Mouse (Mus musculus) heart, embryonic 15.5 days (tissue): ENCODE results near the gene Prpf31. TPM values are rescaled to one million over a fixed set of nuclear protein-coding genes. Genes with fewer than 3 reads are reported as not detected.
"Not testable (repeated sequence)": the region's sequence is repeated elsewhere in the genome, so short reads cannot be mapped to it uniquely, and the experiment has no call there.

Experiments
- ATAC-seq: fragments of 200-750 bp; cut with Nextera tagmentation; replicated peaks from 2 replicates; pipeline ENCODE4 v1.8.0; 2017; ENCODE audit warnings: low read depth, moderate TSS enrichment; ENCODE audit not compliant: insufficient number of reproducible peaks, insufficient read depth, low FRiP score
- H3K27ac ChIP-seq: fragments of 300-500 bp; sonication (generic); 2 replicates; pipeline ENCODE4 v1.5.1; 2015; ENCODE audit warnings: mild to moderate bottlenecking, inconsistent platforms
- H3K27me3 ChIP-seq: fragments of 300-500 bp; sonication (generic); 2 replicates; pipeline ENCODE4 v1.6.1; 2015; ENCODE audit warnings: inconsistent platforms
- H3K36me3 ChIP-seq: fragments of 300-500 bp; sonication (generic); 2 replicates; pipeline ENCODE4 v1.6.1; 2015; ENCODE audit warnings: mild to moderate bottlenecking, inconsistent platforms
- H3K4me1 ChIP-seq: fragments of 300-500 bp; sonication (generic); replicated peaks from 2 replicates; pipeline ENCODE4 v1.6.1; 2015; ENCODE audit warnings: inconsistent platforms
- H3K4me2 ChIP-seq: fragments of 300-500 bp; sonication (generic); 2 replicates; pipeline ENCODE4 v1.6.1; 2015; ENCODE audit warnings: inconsistent platforms, mild to moderate bottlenecking, moderate library complexity
- H3K4me3 ChIP-seq: fragments of 300-500 bp; sonication (generic); 2 replicates; pipeline ENCODE4 v1.5.1; 2015; ENCODE audit warnings: mild to moderate bottlenecking, inconsistent platforms
- H3K9ac ChIP-seq: fragments of 300-500 bp; sonication (generic); 2 replicates; pipeline ENCODE4 v1.6.1; 2015; ENCODE audit warnings: mild to moderate bottlenecking, inconsistent platforms
- H3K9me3 ChIP-seq: fragments of 300-500 bp; sonication (generic); replicated peaks from 2 replicates; pipeline ENCODE4 v1.6.1; 2016; ENCODE audit warnings: inconsistent platforms
- WGBS: fragments of 180-500 bp; shearing (Covaris S2); methylation state at CpG from one replicate; pipeline ENCODE4 v1.1.7; 2015; ENCODE audit warnings: mixed read lengths; 5-methylcytosine and 5-hydroxymethylcytosine counted together
- polyA plus RNA-seq: library from polyadenylated mRNA; unstranded; fragments of >200 nt; fragmentation: Nextera tagmentation; extraction: Ambion mirVana; gene quantifications from 2 replicates; pipeline ENCODE4 v1.2.1, GENCODE M21; 2015

Prpf31 gene
- 50.2 and 64.3 TPM in 2 replicates for polyA plus RNA-seq

- WGBS: under 1% methylated on average over 47 of the region's 47 CpGs
Observed at GRCm38 (mm10) chr7:3629543-3630477, at the start of gene Prpf31, which contains the start of gene Tfpt. Prpf31 (plus strand) TSS chr7:3629985. Tfpt (minus strand) TSS chr7:3629929.

GRCm38 (mm10) chr7:3580029-3580428, 49.8 kb upstream of the Prpf31 start:
- Histone ChIP-seq H3K4me1 (no peaks in the 10 kb centered on the region), H3K4me3 (no peak overlapping the region), H3K9ac (no peak overlapping the region), H3K27me3 (no peaks in the 10 kb centered on the region), H3K4me2 (no peak overlapping the region), H3K36me3 (no peaks in the 10 kb centered on the region), H3K9me3 (no peaks in the 10 kb centered on the region), H3K27ac (no peak overlapping the region)
- ATAC-seq: no peak
- WGBS: 53% methylated on average over 2 of the region's 2 CpGs

More at GRCm38 (mm10) chr7:3629543-3630477, at the start of gene Prpf31, which contains the start of gene Tfpt:
- Histone ChIP-seq H3K9me3 (no peaks in the 10 kb centered on the region), H3K27me3 (no peaks in the 10 kb centered on the region), H3K4me1 (peaks cover 21% of the 10 kb centered on the region), H3K4me3 (peak within 1 kb of the TSS; percentile 61), H3K4me2 (peak within 1 kb of the TSS; percentile 77), H3K27ac (peak within 1 kb of the TSS; percentile 82), H3K9ac (peak within 1 kb of the TSS; percentile 53), H3K36me3 (peaks cover 9% of the 10 kb centered on the region; the same call in 1 of the 2 replicates)
- ATAC-seq: peak; percentile 83

GRCm38 (mm10) chr7:3585763-3586162, 44.0 kb upstream of the Prpf31 start:
- H3K4me1 ChIP-seq: no peaks in the 10 kb centered on the region
- no peak for ATAC-seq
- no peak overlapping the region for H3K27ac ChIP-seq
- H3K27me3 ChIP-seq: 0 out of 2 replicates have a peak, but pooled peaks cover 4% of the 10 kb centered on the region
- WGBS: 7% methylated on average over 6 of the region's 6 CpGs
- H3K9ac ChIP-seq: no peak overlapping the region
- H3K4me3 ChIP-seq: no peak overlapping the region
- H3K4me2 ChIP-seq: no peak overlapping the region
- no peaks in the 10 kb centered on the region for H3K36me3 ChIP-seq
- H3K9me3 ChIP-seq: no peaks in the 10 kb centered on the region

- Histone ChIP-seq H3K9ac (no peak overlapping the region), H3K27ac (no peak overlapping the region), H3K9me3 (no peaks in the 10 kb centered on the region), H3K27me3 (0 out of 2 replicates have a peak, but pooled peaks cover 4% of the 10 kb centered on the region), H3K36me3 (no peaks in the 10 kb centered on the region), H3K4me2 (no peak overlapping the region), H3K4me1 (no peaks in the 10 kb centered on the region), H3K4me3 (no peak overlapping the region)
- no peak for ATAC-seq
- WGBS: 6% methylated on average over 5 of the region's 5 CpGs
Observed at GRCm38 (mm10) chr7:3586255-3586654, 43.5 kb upstream of the Prpf31 start.

GRCm38 (mm10) chr7:3587292-3587691, 42.5 kb upstream of the Prpf31 start:
- H3K4me1 ChIP-seq: no peaks in the 10 kb centered on the region
- 0 out of 2 replicates have a peak, but pooled peaks cover 4% of the 10 kb centered on the region for H3K27me3 ChIP-seq
- H3K9ac ChIP-seq: no peak overlapping the region
- H3K27ac ChIP-seq: no peak overlapping the region
- H3K36me3 ChIP-seq: no peaks in the 10 kb centered on the region
- H3K9me3 ChIP-seq: no peaks in the 10 kb centered on the region
- WGBS: 65% methylated on average over 1 of the region's 1 CpGs
- H3K4me2 ChIP-seq: no peak overlapping the region
- no peak overlapping the region for H3K4me3 ChIP-seq
- ATAC-seq: no peak

- Histone ChIP-seq H3K4me1 (no peaks in the 10 kb centered on the region), H3K27ac (no peak overlapping the region), H3K4me3 (no peak overlapping the region), H3K4me2 (no peak overlapping the region), H3K9me3 (no peaks in the 10 kb centered on the region), H3K9ac (no peak overlapping the region), H3K36me3 (no peaks in the 10 kb centered on the region), H3K27me3 (0 out of 2 replicates have a peak, but pooled peaks cover 4% of the 10 kb centered on the region)
- WGBS: 74% methylated on average over 3 of the region's 3 CpGs
- ATAC-seq: no peak
Observed at GRCm38 (mm10) chr7:3590550-3590949, 39.2 kb upstream of the Prpf31 start.

GRCm38 (mm10) chr7:3591534-3591933, 38.3 kb upstream of the Prpf31 start:
- 62% methylated on average over 1 of the region's 1 CpGs for WGBS
- no peaks in the 10 kb centered on the region for H3K36me3 ChIP-seq
- 0 out of 2 replicates have a peak, but pooled peaks cover 4% of the 10 kb centered on the region for H3K27me3 ChIP-seq
- H3K9ac ChIP-seq: no peak overlapping the region
- no peaks in the 10 kb centered on the region for H3K4me1 ChIP-seq
- no peak overlapping the region for H3K27ac ChIP-seq
- no peaks in the 10 kb centered on the region for H3K9me3 ChIP-seq
- ATAC-seq: no peak
- no peak overlapping the region for H3K4me3 ChIP-seq
- no peak overlapping the region for H3K4me2 ChIP-seq

- H3K9me3 ChIP-seq: no peaks in the 10 kb centered on the region
- no peaks in the 10 kb centered on the region for H3K27me3 ChIP-seq
- no peaks in the 10 kb centered on the region for H3K36me3 ChIP-seq
- no peak for ATAC-seq
- H3K4me2 ChIP-seq: no peak overlapping the region
- H3K4me1 ChIP-seq: no peaks in the 10 kb centered on the region
- no peak overlapping the region for H3K27ac ChIP-seq
- H3K9ac ChIP-seq: no peak overlapping the region
- H3K4me3 ChIP-seq: no peak overlapping the region
Observed at GRCm38 (mm10) chr7:3593855-3594254, 35.9 kb upstream of the Prpf31 start.

GRCm38 (mm10) chr7:3594686-3595085, 35.1 kb upstream of the Prpf31 start:
- 6% methylated on average over 5 of the region's 5 CpGs for WGBS
- H3K4me1 ChIP-seq: no peaks in the 10 kb centered on the region
- no peaks in the 10 kb centered on the region for H3K9me3 ChIP-seq
- no peak for ATAC-seq
- no peaks in the 10 kb centered on the region for H3K27me3 ChIP-seq
- H3K36me3 ChIP-seq: no peaks in the 10 kb centered on the region
- no peak overlapping the region for H3K9ac ChIP-seq
- H3K4me3 ChIP-seq: peak overlapping the region; percentile 31
- H3K4me2 ChIP-seq: peak overlapping the region; percentile 47
- no peak overlapping the region for H3K27ac ChIP-seq

GRCm38 (mm10) chr7:3595146-3595545, 34.6 kb upstream of the Prpf31 start:
- H3K27me3 ChIP-seq: no peaks in the 10 kb centered on the region
- peak overlapping the region; percentile 47 for H3K4me2 ChIP-seq
- no peaks in the 10 kb centered on the region for H3K9me3 ChIP-seq
- no peak for ATAC-seq
- no peaks in the 10 kb centered on the region for H3K36me3 ChIP-seq
- no peak overlapping the region for H3K9ac ChIP-seq
- WGBS: 13% methylated on average over 9 of the region's 9 CpGs
- no peaks in the 10 kb centered on the region for H3K4me1 ChIP-seq
- no peak overlapping the region for H3K27ac ChIP-seq
- H3K4me3 ChIP-seq: peak overlapping the region; percentile 31

- not testable (repeated sequence) for ATAC-seq
- 57% methylated on average over 1 of the region's 1 CpGs for WGBS
Observed at GRCm38 (mm10) chr7:3597755-3598154, 32.0 kb upstream of the Prpf31 start.

More at GRCm38 (mm10) chr7:3597755-3598154, 32.0 kb upstream of the Prpf31 start:
- H3K9ac ChIP-seq, H3K36me3 ChIP-seq, H3K4me2 ChIP-seq, H3K27me3 ChIP-seq, H3K4me3 ChIP-seq, H3K9me3 ChIP-seq, H3K4me1 ChIP-seq, H3K27ac ChIP-seq: not testable (repeated sequence)
